Mouse (Mus musculus): ENCODE data around the gene Pex11a. TPM values are rescaled to one million over a fixed set of nuclear protein-coding genes. Genes with fewer than 3 reads are reported as not detected.
"Not testable (repeated sequence)": the region's sequence is repeated elsewhere in the genome, so short reads cannot be mapped to it uniquely, and the experiment has no call there.

Gene Pex11a
- 1 to 10 TPM; 2.6 to 4.2 TPM for total RNA-seq (2021)
- long read RNA-seq, experiment 1, partial matches to known transcripts, result 0 of 4 reads
- long read RNA-seq, experiment 1, other reads (novel, unspliced or antisense), result 0 of 4 reads
- long read RNA-seq, experiment 2, partial matches to known transcripts, result 0 of 5 reads
- long read RNA-seq, experiment 2, other reads (novel, unspliced or antisense), result 1 of 5 reads

DNA sequence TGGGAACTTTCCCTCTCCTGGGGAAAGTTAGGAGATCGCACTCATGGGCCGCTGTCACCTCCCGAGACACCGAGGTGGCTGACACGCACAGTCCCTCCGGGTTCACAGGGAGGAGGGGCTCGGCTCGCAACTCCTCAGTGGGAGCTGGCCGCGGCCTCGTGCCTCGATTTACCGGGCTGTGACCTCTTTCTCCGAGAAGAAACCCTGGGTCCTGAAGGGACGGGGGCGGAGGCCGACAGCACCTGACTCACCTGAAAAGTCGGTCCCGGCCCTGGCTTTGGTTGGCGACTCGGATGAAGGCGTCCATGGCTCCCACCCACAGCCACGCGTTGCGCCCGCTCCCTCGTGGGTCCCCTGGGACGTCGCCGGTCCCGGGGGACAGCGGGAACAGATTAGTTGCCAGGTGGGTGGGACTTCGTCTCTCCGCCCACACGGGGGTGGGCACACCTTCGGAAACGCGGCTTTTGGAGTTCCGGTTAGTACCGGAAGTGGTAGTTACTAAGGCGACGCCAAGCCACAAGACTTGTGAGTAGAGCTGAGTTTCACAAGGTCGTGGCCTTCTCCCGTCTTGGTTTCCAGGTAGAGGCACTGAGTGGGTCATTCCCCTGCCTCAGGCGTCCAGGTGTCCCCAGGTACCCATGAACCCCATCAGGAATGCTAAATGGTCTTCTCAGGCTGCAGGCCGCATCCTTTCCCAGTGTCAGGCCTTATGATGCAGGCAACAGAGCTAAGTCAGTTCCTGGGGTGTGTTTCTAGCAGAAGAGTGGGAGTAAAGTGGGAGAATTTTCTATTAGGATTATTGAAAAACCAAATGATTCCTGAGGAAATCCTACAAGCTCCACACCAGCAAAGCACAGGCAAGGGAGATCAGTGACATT, at the start of gene Pex11a, which contains the start of gene Wdr93:
Pex11a (minus strand) TSS at position 473 of the 878 bp plus-strand sequence.
Wdr93 (plus strand) TSS at position 505 of the 878 bp plus-strand sequence.
- peak; percentile 38 to 58 for DNase-seq (ENCODE audit: low spot score in 2 of 2)

DNA sequence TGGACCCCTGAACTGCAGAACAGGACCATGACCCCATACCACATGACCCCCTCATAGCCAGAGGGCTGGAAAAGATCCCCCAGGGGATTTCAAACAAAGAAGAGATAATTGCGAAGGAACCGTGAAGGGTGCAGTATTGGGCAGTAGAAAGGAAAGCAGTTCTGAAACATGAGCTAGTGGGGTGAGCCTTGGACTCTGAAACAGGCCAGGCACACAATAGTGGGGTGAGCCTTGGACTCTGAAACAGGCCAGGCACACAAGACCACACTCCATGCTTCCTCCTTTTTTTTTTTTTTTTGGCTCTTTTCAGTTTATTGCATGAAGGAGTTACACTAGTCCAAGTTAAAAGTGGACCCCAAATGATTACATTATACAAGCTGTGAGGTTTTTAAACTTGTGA, 46.9 kb upstream of the Pex11a start:
- DNase-seq (ENCODE audit: low spot score in 2 of 2), result not testable (repeated sequence)

DNA sequence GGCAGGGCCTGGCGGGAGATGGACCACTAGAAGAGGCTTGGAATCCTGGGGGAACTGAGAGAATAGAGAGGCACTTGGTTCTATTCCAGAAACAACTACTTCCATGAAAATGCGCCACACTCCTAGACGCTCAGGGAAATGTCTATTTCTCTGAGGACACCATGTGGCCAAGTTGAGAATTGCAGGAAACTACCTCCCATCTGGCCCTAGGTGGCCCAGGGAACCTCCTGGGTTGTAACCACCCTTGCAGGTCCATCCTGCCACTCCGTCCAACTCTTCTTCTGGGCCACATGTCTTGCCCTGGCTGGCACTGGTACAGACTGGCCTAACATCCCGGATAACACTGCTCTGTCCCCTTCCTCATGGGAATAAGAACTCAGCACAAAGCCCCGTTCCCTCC, 43.4 kb upstream of the Pex11a start:
- DNase-seq (ENCODE audit: low spot score in 2 of 2), result peak; percentile 46 to 56

DNA sequence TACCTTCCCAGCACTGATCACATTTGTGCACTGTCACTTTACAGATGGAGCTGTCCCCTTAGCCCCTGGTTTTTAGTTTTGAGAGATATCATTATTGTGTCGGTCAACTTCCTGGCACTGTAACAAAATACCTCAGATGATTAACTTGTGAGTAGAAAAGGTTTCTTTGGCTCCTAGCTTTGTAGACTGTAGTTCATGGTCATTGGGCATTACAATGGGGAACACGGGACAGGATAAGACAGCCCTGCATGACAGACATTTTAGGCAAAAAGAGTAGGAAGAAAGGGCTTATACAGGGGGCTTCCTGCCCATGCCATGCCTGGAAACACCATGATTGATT, 39.6 kb upstream of the Pex11a start:
- DNase-seq (ENCODE audit: low spot score in 2 of 2), result no peak

DNA sequence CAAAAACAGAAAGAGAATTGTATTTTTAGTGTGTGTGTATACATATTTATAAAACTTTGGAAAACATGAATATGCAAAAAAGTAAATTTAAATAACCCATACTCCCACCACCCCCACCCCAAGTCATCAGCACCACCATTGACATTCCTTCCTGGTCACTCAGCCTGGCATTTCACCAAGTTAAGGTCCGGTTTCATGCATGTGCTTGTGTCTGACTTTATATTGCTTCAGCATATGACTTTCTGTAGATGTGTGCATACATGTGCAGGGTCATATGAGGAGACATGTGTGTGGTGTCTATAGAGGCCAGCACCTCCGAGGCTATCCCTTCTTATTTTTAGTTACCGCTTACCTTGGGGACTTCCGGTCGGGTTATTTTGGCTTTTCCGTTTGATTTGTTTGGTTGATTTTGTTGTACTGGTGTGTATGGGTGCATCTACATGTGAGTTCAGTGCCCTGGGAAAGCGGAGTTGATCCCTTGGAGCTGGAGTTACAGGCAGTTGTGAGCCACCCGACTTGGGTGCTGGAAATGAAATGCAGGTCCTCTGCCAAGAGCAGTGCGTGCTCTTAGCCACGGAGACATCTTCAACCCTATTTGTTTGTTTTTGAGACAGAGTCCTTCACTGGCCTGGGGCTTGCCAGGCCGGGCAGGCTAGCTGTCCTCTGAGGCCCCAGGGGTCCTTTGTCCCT, 39.0 kb upstream of the Pex11a start:
- no peak for DNase-seq (ENCODE audit: low spot score in 2 of 2)

GRCm38 (mm10) chr7:79780647-79781626, 38.0 kb upstream of the Pex11a start:
- peak; percentile 50 to 70 for DNase-seq (ENCODE audit: low spot score in 2 of 2)

GRCm38 (mm10) chr7:79771561-79772512, 28.9 kb upstream of the Pex11a start:
- no peak for DNase-seq (ENCODE audit: low spot score in 2 of 2)

- no peak for DNase-seq (ENCODE audit: low spot score in 2 of 2)
Measured at GRCm38 (mm10) chr7:79769664-79770063, 26.7 kb upstream of the Pex11a start.

GRCm38 (mm10) chr7:79765991-79766390, 23.1 kb upstream of the Pex11a start:
- DNase-seq (ENCODE audit: low spot score in 2 of 2), result no peak

GRCm38 (mm10) chr7:79762106-79762505, 19.2 kb upstream of the Pex11a start:
- DNase-seq (ENCODE audit: low spot score in 2 of 2), result no peak

DNA sequence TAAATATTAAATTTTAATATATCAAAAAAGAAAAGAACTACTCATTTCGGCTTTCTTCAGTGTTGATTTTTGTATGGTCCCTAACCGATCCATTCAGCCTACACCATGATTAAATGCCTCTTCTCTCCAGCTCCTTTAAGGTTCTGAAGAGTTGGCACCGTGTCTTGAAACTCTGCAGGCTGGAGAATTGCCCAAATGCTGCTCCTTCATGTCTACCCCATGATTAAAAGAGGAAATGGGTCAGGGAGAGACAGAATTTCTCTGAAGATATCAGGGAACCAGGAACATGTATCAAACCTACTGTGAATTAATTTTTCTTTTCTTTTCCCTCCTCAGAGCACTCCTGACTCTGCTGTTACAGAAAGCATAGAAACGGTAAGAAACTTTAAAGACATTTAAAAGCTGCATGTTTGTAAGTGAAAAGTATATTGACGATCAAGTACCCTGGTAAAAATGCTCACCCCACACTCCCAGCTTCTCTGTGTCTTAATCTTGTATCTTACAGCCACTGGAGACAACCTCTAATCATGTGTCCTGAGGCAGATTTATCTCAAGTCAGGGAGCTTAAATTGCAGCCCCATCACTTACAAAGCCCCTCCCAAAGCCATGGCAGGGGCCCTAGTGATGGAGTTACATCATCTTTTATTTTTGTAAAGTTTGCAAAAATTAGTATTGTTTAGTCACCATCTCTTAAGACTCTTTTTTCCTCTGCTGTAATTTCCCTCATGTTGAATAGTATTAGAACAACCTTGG, 18.4 kb upstream of the Pex11a start:
- no peak for DNase-seq (ENCODE audit: low spot score in 2 of 2)

- DNase-seq (ENCODE audit: low spot score in 2 of 2), result no peak
Measured at GRCm38 (mm10) chr7:79759766-79760165, 16.8 kb upstream of the Pex11a start.

- no peak for DNase-seq (ENCODE audit: low spot score in 2 of 2)
Measured at GRCm38 (mm10) chr7:79758176-79758575, 15.2 kb upstream of the Pex11a start.

DNA sequence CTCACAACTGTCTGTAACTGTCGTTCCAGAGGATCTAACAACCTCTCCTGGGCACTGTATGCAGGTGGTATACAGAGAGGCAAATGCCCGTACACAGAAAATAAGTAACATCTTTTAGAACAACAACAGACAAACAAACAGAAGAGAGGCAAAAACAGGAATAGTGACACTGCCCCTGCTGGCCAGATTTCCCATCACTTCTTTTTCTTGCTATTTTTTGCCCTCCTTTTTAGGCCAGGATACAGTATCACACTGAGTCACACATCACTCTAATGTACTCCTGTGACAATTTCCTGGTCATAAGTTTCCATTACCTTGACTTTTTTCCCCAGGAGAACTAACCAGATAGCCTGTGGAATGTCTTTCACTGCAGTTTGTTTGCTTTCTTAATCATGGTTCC, 13.4 kb upstream of the Pex11a start:
- DNase-seq (ENCODE audit: low spot score in 2 of 2), result no peak

- DNase-seq (ENCODE audit: low spot score in 2 of 2), result no peak
Measured at GRCm38 (mm10) chr7:79749511-79749910, 6.6 kb upstream of the Pex11a start.

DNA sequence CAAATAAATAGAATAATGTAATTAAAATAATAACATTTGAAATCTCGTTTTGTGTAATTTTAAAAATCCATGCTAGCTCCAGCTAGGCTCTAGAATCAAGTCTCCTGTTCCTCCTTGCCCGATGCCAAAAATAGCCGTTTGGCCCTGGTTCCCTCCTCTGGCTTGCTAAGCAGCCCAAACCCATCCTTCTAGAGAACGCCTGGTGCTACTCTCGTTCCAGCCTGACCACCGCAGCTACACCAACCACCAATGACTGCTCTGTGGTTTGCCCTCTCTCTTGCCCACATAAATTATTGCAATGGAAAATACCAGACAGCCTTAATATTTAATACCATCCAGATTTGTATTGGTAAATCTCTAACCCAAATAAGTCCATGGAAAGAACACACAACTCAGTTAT, 4.7 kb upstream of the Pex11a start:
- no peak for DNase-seq (ENCODE audit: low spot score in 2 of 2)

DNA sequence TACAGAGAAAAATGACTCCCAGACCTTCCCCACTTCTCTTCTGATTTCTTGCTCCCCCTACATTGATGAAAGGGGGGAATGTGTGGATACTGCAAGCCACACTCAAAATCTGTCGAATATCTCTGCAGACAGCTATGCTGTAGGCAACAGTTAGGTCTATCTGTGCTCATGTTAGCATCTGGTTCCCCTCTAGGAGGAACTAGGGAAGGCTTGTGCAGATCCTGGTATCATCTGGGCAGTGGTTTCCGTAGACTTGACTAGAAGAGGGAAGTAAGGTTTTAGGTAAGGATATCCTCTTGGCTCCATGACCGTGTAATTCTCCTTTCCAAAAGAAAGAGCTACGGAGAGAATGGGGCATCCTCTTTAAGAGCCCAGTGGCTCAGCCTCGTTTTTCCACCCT, 1.7 kb upstream of the Pex11a start:
- no peak for DNase-seq (ENCODE audit: low spot score in 2 of 2)

DNA sequence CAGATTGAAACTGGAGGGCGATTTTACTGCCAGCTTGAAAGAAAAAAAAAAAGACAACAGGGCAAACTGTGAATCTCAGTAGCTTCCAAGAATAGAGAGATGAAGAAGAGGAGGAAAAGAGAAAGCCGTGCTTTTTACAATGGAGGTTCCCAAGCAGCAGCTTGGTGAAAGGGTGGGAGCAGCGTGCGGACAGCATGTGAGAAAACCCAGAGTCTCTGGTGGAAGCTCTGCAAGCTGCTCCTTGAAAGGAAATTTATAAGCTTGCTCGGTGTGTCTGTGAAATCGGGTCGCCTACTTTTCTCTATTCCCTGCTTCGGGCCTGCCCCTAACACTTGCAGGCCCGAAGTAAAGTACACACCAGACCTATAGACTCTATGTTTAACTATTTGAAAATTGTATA, 1.1 kb upstream of the Pex11a start:
- no peak for DNase-seq (ENCODE audit: low spot score in 2 of 2)

- DNase-seq (ENCODE audit: low spot score in 2 of 2), result no peak
Measured at GRCm38 (mm10) chr7:79742277-79742658, 663 bp downstream of the Pex11a start.

Data from gastrocnemius, postnatal 4 days (tissue).